Mouse (Mus musculus) layer of hippocampus, adult 9-10 months (tissue): Measurements from ENCODE around the gene Hsd17b13.
A peak's percentile ranks its signal among the peaks of the same experiment; 100 is the strongest.

Experiments
- DNase-seq: peaks from one replicate; pipeline ENCODE4 v3.0.0; 2022; ENCODE audit warnings: low spot score

Hsd17b13 gene

GRCm38 (mm10) chr5:103923755-103924154 lies 53.5 kb downstream of the Hsd17b13 start:
- DNase-seq, result no peak

GRCm38 (mm10) chr5:103923101-103923500 lies 54.1 kb downstream of the Hsd17b13 start:
- no peak for DNase-seq

DNA sequence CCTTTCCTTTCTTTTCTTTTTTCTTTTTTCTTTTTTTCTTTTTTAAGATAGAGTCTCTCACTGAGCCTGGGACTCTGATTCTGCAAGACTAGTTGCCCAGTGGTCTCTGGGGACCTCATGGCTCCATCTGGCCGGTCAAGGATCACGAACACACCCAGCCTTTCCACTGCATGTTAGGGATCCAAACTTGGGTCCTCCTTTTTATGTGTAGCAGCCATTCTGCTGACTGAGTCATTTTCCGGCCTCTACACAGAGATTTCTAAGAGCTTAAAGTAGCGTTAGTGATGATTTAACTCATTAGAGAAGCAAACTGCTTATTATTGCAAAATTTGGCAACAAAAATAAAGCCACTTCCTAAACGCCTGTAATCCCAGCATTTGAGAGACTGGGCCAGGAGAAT lies 54.8 kb downstream of the Hsd17b13 start:
- DNase-seq, result no peak

DNA sequence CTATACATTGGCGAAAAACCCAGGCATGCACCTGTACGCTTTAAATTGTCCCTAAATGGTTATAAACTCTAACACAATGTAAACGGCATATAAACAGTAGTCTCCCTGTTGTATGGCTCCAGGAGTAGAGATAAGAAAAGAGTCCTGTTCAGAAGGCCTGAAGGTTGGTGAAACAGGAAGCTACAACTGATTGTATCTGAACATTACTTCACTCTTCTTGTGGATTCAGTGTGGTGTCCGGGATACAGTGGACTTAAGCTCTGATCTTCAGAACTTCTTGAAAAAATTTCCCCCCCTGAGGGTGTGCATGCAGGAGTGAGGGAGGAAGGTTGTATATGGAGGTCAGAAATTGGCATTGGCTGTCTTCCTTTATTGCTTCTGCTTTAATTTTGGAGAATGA lies 57.7 kb downstream of the Hsd17b13 start:
- DNase-seq, result no peak

- DNase-seq, result no peak
These were observed 59.0 kb downstream of the Hsd17b13 start for GRCm38 (mm10) chr5:103918233-103918632.

DNA sequence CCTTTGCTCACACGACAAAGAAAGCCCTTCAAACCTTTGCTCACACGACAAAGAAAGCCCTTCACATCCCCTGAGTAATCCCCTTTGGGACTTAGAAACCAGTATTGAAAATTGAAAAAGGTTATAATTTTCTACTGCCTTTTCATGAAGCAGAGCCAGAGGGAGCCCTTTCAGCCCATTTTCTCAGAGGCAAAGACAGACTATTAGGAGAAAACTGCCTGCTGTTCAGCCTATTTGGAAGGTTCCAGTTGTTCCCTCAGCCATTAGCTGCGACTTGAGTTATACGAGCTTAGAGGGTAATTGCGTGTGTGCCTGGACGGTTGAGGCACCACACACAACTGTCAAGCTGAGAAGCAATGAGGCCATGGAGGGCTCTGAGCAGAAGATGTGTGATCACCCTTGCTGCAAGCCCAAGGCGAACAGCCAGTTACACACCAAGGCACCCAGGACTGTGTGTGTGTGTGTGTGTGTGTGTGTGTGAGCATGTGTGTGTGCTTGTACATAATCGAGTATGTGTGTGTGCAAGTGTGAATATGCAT lies 59.8 kb downstream of the Hsd17b13 start:
- DNase-seq, result no peak

- no peak for DNase-seq
These were observed 60.4 kb downstream of the Hsd17b13 start for GRCm38 (mm10) chr5:103916595-103917356.

DNA sequence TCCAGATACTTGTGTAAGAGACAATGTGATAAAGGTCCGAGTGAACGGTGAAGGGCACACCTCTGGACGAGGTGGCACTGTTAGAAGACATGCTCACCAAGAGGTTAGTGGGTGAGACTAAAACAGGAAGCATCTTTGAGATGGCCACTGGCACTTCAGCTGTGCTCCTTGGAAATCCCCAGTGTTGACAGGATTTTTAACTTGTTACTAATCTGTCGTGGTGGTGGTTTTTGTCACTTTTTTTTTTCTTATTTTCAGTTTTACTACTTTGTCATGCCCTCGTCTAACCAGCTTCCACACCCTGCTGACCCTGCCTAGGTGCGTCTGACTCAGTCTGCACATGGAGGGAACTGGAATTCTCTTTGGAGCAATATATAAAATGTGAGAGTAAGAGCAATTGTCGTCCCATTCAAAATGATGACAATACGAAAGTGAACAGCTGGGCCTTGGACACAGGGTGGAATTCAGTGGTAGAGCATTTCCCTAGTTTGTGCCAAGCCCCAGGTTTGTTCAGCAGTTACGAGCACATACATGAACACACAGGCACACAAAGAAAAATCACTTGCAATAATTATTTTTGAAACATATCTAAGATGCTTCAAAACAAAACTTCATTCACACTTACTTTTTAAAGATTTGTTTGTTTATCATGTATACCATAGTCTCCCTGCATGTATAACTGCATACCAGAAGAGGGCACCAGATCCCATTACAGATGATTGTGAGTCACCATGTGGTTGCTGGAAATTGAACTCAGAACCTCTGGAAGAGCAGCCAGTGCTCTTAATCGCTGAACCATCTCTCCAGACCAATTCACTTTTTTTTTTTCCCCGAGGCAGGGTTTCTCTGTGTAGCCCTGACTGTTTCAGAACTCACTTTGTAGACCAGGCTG lies 62.6 kb downstream of the Hsd17b13 start:
- DNase-seq, result no peak

DNA sequence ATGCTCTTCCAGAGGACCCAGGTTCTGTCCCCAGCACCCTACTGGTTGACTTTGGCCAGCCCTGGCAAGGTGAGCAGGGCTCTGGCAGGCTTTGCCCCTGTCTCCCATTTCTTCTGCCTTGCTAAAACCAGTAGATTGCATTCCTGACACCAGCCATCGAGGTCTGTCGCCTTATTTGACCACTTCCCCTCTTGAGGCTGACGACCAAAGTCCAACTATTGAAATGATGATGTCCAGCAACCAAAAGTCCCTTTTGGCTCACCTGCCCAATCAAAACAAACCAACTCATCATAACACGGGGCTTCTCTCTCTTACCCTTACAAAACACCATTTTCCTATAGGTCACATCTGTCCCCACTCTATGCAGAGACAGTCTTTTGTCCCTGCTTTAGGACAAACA lies 64.1 kb downstream of the Hsd17b13 start:
- no peak for DNase-seq

- no peak for DNase-seq
These were observed 65.7 kb downstream of the Hsd17b13 start for GRCm38 (mm10) chr5:103911555-103911954.

DNA sequence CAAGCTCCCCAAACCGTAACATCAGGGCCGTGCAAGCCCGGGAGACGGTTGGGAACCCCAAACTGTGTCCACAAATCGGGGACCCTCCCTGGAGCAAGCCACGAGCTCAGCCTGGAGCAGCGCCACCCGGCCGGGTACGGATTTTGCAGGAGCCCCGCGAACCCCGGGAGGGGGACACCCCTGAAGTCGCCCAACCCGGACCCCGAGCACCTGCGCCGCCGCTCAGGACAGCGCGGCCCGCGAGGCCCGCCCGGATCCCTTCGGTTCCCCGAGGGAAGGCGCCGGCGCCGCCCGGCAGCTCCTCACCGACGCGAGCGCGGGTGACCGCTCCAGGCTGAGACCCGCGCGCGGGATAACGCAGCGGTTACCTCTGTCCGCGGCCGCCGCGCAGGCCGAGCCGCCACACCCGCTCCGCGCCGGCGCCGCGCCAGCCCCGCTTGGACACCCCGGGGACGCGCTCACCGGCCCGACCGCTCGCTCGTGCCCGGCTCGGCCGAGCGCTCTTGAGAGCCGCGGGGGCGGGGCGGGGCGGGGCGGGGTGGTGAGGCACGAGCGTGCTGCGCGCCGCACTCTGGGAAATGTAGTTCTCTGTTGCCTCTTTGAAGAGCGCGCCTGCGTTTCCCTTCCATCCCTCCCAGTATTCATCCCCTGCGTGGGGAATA lies 66.3 kb downstream of the Hsd17b13 start, which contains the start of gene Klhl8:
Gene Klhl8 (minus strand): TSS at position 512 of the 662 bp plus-strand sequence.
- DNase-seq, result peak; percentile 55

DNA sequence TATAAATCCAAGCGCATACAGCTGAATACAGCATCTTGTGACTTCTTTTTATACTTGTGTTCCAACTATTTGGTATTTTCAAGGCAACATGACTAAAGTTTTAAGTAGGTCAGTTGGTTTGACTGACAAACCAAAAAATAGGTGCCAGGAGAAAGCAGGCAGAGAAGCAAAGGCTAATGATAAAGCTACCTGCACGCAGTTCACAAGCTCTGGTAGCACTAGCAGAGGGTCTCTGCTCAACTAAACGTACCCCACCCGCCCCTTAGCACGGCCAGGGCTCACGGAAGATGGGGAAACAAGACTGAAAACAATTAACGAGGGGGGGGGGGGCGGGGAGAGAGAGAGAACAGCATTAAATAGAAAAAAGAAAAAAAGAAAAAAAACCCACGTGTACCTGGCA lies 67.1 kb downstream of the Hsd17b13 start:
- no peak for DNase-seq

- no peak for DNase-seq
These were observed 67.7 kb downstream of the Hsd17b13 start for GRCm38 (mm10) chr5:103909466-103909865.

GRCm38 (mm10) chr5:103908851-103909250 lies 68.4 kb downstream of the Hsd17b13 start:
- DNase-seq, result no peak

GRCm38 (mm10) chr5:103907844-103908243 lies 69.4 kb downstream of the Hsd17b13 start:
- no peak for DNase-seq

GRCm38 (mm10) chr5:103906173-103906572 lies 71.0 kb downstream of the Hsd17b13 start:
- DNase-seq, result no peak
